Mouse (Mus musculus) embryonic fibroblast, embryonic 13.5 days (primary cell): ENCODE measurements around the gene Smim20.

Source experiments
- CTCF ChIP-seq: IDR thresholded peaks from 2 replicates; pipeline ENCODE4 v1.5.1; 2011; ENCODE audit warnings: mild to moderate bottlenecking, control low read depth, low read length, moderate library complexity, borderline replicate concordance; ENCODE audit not compliant: insufficient read depth
- POLR2A ChIP-seq: IDR thresholded peaks from 2 replicates; pipeline ENCODE4 v1.6.1; 2011; ENCODE audit warnings: low read depth, mild to moderate bottlenecking, control low read depth, low read length, moderate library complexity

DNA sequence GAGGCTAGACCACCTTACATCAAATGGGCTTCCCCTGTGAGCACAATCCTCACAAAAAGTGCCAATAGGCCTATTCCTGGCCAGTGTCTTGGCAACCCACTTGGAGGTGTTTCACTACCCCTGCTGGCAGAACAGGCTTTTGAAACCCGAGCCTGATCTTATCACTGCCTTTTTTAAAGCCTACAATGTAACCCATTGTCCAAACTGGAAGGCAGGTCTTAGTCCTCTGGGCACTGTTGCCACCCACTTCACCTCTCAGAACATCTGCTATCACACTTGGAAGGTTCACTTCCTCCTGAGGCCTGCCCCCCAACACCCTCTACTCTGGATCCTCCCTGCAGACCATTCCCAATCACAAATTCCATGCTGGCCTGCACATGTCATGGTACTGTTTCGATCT, 25.8 kb upstream of the Smim20 start:
- no peak for TF ChIP-seq CTCF
- no peak for TF ChIP-seq POLR2A
